Mouse (Mus musculus) small intestine, adult 2 months (tissue): ENCODE data around the gene Gm17387. TPM values are rescaled to one million over a fixed set of nuclear protein-coding genes. Genes with fewer than 3 reads are reported as not detected.

Experiments used
- H3K27ac ChIP-seq: fragments of 200-500 bp; 2 replicates; pipeline ENCODE4 v1.5.1; 2012; ENCODE audit warnings: low read depth, low read length, control low read depth, inconsistent platforms; ENCODE audit not compliant: insufficient read depth
- H3K27me3 ChIP-seq: fragments of 200-500 bp; 2 replicates; pipeline ENCODE4 v1.6.1; 2012; ENCODE audit warnings: mild to moderate bottlenecking, moderate library complexity, low read length, inconsistent platforms; ENCODE audit not compliant: control insufficient read depth, insufficient read depth
- H3K36me3 ChIP-seq: fragments of 200-500 bp; 2 replicates; pipeline ENCODE4 v1.6.1; 2012; ENCODE audit warnings: mild to moderate bottlenecking, low read length, control low read depth, inconsistent platforms; ENCODE audit not compliant: control insufficient read depth, insufficient read depth
- H3K4me1 ChIP-seq: fragments of 200-500 bp; 2 replicates; pipeline ENCODE4 v1.6.1; 2012; ENCODE audit warnings: low read length, inconsistent platforms, mixed read lengths; ENCODE audit not compliant: control insufficient read depth, insufficient read depth, insufficient read length
- H3K4me3 ChIP-seq: fragments of 200-500 bp; 2 replicates; pipeline ENCODE4 v1.5.1; 2012; ENCODE audit warnings: low read depth, mild to moderate bottlenecking, control low read depth, inconsistent platforms, low read length, moderate library complexity
- CTCF ChIP-seq: fragments of 200-500 bp; IDR thresholded peaks from 2 replicates; pipeline ENCODE4 v1.5.1; 2012; ENCODE audit warnings: low read depth, mild to moderate bottlenecking, control low read depth, inconsistent platforms, low read length, moderate library complexity, mixed read lengths; ENCODE audit not compliant: insufficient replicate concordance, insufficient read length; ENCODE audit errors: extremely low read depth
- POLR2A ChIP-seq: fragments of 200-500 bp; IDR thresholded peaks from 2 replicates; pipeline ENCODE4 v1.6.1; 2012; ENCODE audit warnings: low read depth, mild to moderate bottlenecking, control low read depth, inconsistent platforms, low read length, moderate library complexity
- WGBS: fragments of 180-500 bp; shearing (Covaris S2); methylation state at CpG from one replicate; pipeline ENCODE4 v1.1.7; 2018; 5-methylcytosine and 5-hydroxymethylcytosine counted together
- polyA plus RNA-seq: library from polyadenylated mRNA; depleted of rRNA; stranded (reverse); fragments of >200 nt; gene quantifications from 2 replicates; pipeline ENCODE4 v1.2.3, GENCODE M21; 2012; rRNA removed

The Gm17387 gene
- not detected in 2 replicates for polyA plus RNA-seq

GRCm38 (mm10) chr7:141028831-141029230 lies at the start of gene Gm17387:
Gene Gm17387 (plus strand): TSS chr7:141029131.
- peaks cover 5% of the 10 kb centered on the region; the same call in 1 of the 2 replicates for H3K4me1 ChIP-seq
- no peak within 1 kb of the TSS for H3K27ac ChIP-seq
- H3K4me3 ChIP-seq: no peak within 1 kb of the TSS
- no peaks in the 10 kb centered on the region for H3K36me3 ChIP-seq
- WGBS: 96% methylated on average over 2 of the region's 2 CpGs
- no peak for TF ChIP-seq CTCF
- TF ChIP-seq POLR2A: no peak
- H3K27me3 ChIP-seq: no peaks in the 10 kb centered on the region

DNA sequence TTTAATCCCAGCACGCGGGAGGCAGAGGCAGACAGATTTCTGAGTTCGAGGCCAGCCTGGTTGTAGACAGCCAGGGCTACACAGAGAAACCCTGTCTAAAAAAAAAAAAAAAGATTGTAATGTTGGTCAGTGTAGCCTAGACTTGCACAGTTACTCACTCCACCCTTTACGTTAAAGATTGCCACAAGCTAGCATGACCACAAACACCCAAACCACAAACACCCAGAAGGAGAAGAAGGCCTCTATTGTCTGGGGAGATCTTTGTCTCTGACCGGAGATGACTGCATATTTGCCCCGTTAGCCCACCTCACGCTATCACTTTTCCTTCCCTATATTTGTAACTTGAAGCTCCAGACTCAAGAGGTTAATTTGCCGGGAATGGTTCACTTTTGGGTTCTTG lies 47.2 kb upstream of the Gm17387 start:
- Histone ChIP-seq H3K4me1 (no peaks in the 10 kb centered on the region), H3K36me3 (no peaks in the 10 kb centered on the region), H3K27ac (no peak overlapping the region), H3K27me3 (no peaks in the 10 kb centered on the region), H3K4me3 (no peak overlapping the region)
- WGBS: 90% methylated on average over 8 of the region's 8 CpGs
- TF ChIP-seq POLR2A (no peak), CTCF (no peak)

- no peaks in the 10 kb centered on the region for H3K36me3 ChIP-seq
- no peak overlapping the region for H3K4me3 ChIP-seq
- no peaks in the 10 kb centered on the region for H3K4me1 ChIP-seq
- no peak overlapping the region for H3K27ac ChIP-seq
- H3K27me3 ChIP-seq: no peaks in the 10 kb centered on the region
- no peak for TF ChIP-seq POLR2A
- no peak for TF ChIP-seq CTCF
- WGBS: 93% methylated on average over 7 of the region's 7 CpGs
These were observed 46.0 kb upstream of the Gm17387 start for GRCm38 (mm10) chr7:140982971-140983370.

GRCm38 (mm10) chr7:140987182-140988138 lies 41.5 kb upstream of the Gm17387 start:
- Histone ChIP-seq H3K4me1 (peaks cover 5% of the 10 kb centered on the region), H3K36me3 (no peaks in the 10 kb centered on the region), H3K27me3 (no peaks in the 10 kb centered on the region), H3K27ac (peak overlapping the region; percentile 24; the same call in 1 of the 2 replicates), H3K4me3 (no peak overlapping the region)
- WGBS: 49% methylated on average over 17 of the region's 17 CpGs
- TF ChIP-seq POLR2A (no peak), CTCF (no peak)

DNA sequence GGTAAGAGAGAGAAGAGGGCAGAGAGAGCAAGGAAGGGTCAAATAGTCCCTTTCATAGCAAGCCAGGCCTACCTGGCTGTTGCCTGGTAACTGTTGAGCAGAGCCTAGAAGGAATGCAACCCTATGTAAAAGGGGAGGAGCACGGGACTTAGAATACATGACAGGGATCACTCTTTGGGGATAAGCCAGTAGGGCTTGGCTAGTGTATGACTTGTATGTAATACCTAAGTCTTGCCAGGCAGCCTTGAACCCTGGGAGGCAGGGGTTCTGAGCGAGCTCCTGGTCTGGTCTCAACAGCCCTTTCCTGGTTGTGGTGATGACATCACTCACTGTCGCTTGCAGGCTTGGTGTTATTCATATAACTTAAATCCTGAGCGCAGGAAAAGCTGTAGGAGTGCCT lies 39.9 kb upstream of the Gm17387 start:
- 87% methylated on average over 4 of the region's 4 CpGs for WGBS
- no peak overlapping the region for H3K4me3 ChIP-seq
- no peak overlapping the region for H3K27ac ChIP-seq
- peaks cover 5% of the 10 kb centered on the region for H3K4me1 ChIP-seq
- no peaks in the 10 kb centered on the region for H3K27me3 ChIP-seq
- TF ChIP-seq POLR2A: no peak
- TF ChIP-seq CTCF: no peak
- no peaks in the 10 kb centered on the region for H3K36me3 ChIP-seq

GRCm38 (mm10) chr7:140990185-140990584 lies 38.7 kb upstream of the Gm17387 start:
- H3K27ac ChIP-seq: no peak overlapping the region

DNA sequence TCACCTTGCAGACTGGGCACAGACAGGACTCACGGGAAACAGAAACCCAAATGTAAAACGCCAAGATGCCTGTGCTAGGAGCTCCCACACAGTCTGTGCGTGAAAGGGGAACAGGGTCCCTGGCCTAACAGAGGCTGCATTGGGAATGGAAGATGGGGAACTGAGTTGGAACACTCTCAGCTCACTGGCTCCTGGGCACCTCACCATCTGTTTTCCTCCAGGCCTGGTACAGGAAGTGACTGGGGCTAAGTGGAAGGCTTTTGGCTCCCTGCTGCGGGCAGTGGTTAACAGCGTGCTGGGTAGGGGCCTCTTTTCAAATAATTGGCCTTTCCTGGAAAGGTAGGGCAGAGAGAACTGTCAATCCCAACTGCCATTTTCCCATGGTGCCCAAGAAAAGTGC lies 38.3 kb upstream of the Gm17387 start:
- 76% methylated on average over 5 of the region's 5 CpGs for WGBS
- no peaks in the 10 kb centered on the region for H3K27me3 ChIP-seq

More at GRCm38 (mm10) chr7:140990185-140990584, 38.7 kb upstream of the Gm17387 start:
- Histone ChIP-seq H3K4me3 (no peak overlapping the region), H3K4me1 (peaks cover 5% of the 10 kb centered on the region), H3K27me3 (no peaks in the 10 kb centered on the region), H3K36me3 (no peaks in the 10 kb centered on the region)
- 58% methylated on average over 6 of the region's 6 CpGs for WGBS
- TF ChIP-seq POLR2A (no peak), CTCF (no peak)

More for the DNA sequence above, 38.3 kb upstream of the Gm17387 start:
- Histone ChIP-seq H3K36me3 (no peaks in the 10 kb centered on the region), H3K27ac (no peak overlapping the region), H3K4me3 (no peak overlapping the region), H3K4me1 (peaks cover 5% of the 10 kb centered on the region)
- no peak for TF ChIP-seq CTCF
